Mouse (Mus musculus): ENCODE data around the gene Rprml. TPM values are rescaled to one million over a fixed set of nuclear protein-coding genes. Genes with fewer than 3 reads are reported as not detected.

The Rprml gene
- not detected for polyA plus RNA-seq (2017; shearing (Covaris generic))

DNA sequence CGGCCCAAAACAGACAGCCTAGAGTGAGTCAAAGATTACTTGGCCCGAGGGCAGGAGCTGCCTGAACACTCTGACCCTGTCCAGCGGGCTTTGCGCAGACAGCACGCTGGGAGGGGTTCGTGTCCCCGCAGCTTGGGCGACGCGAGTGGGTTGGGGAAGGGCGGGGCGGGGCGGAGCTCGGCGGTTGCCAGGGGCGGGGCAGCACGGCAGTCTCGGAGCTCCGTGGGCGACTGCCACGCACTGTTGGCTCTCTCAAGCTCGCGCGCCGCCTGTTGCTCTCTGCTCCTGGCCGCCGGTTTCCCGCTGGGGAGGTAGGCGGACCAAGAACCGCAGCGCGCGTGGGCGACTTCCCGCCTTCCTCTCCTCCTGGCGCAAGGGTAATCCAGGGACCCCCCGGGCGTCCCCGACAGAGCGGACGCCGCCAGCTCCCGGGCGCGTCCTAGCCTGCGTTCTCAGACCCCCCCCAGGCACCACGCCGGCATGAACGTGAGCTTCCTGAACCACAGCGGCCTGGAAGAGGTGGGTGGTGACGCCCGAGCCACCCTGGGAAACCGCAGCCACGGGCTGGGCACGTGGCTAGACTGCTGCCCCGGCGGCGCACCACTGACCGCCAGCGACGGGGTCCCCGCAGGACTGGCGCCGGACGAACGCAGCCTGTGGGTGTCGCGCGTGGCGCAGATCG, at the start of gene Rprml:
Rprml (plus strand) TSS at position 270 of the 682 bp plus-strand sequence.

GRCm38 (mm10) chr11:103621040-103621439, 28.3 kb upstream of the Rprml start, which contains the start of gene Gm884:
Gm884 (minus strand) TSS chr11:103621140.

GRCm38 (mm10) chr11:103638790-103639189, 10.6 kb upstream of the Rprml start, which contains the start of gene Lyzl6:
Lyzl6 (minus strand) TSS chr11:103638890.

DNA sequence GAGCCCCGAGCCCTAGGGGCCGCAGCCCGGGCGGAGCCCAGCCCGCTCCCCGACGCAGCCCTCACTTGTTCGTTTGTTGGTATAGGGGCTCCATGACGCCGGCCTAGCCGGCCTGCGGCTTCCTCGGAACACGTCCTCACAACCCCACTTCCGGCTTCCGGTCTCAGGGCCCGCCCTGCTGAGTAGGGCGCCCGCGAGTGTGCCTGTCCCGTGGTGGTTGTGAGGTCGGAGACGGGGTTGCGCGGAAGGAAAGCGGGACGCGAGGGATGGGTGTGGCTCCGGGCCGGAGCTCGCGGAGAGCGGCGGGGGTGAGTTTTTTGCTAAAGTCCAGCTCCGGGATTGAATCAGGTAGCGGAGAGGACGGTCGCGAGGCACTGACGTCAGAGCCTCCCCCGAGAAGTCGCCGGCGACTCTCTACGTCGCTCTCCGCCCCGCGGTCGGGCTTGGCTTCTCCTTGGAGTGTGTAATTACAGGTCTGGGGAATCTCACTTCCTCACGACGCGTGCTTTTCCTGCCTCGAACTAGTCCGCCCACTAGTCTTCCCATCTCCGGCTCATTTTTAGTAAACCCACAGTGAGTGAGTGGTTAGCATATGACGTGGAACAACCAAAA, 48.3 kb downstream of the Rprml start, which contains the start of gene Gosr2:
Gosr2 (minus strand) TSS at position 334 of the 612 bp plus-strand sequence.

Other genes with a start within 250 kb of the Rprml start
- 10 to 100 TPM; 15.7 to 24.0 TPM for gene Plekhm1, start 236.9 kb upstream of the Rprml start, polyA plus RNA-seq (2017; shearing (Covaris generic))
- under 1 TPM; 0.05 to 0.51 TPM for gene Lrrc37a, start 145.0 kb upstream of the Rprml start, polyA plus RNA-seq (2017; shearing (Covaris generic))
- gene Gm884, start 28.4 kb upstream of the Rprml start, polyA plus RNA-seq (2017; shearing (Covaris generic)): under 1 TPM in 1 of 2 experiments, not detected in 1; 0.43 TPM
- not detected for gene Lyzl6, start 10.7 kb upstream of the Rprml start, polyA plus RNA-seq (2017; shearing (Covaris generic))
- 100 to 1,000 TPM; 101 to 113 TPM for gene Gosr2, start 48.3 kb downstream of the Rprml start, polyA plus RNA-seq (2017; shearing (Covaris generic))
- under 1 TPM in 1 of 2 experiments, not detected in 1; 0.93 TPM for gene Wnt9b, start 100.3 kb downstream of the Rprml start, polyA plus RNA-seq (2017; shearing (Covaris generic))
- 1 to 10 TPM; 3.1 to 7.6 TPM for gene Wnt3, start 124.6 kb downstream of the Rprml start, polyA plus RNA-seq (2017; shearing (Covaris generic))

Measured in inflammation-experienced regulatory T-cells (primary cell).